Mouse (Mus musculus) small intestine, adult 2 months (tissue): Measurements from ENCODE around the gene Zyg11b.

ENCODE experiments used
- CTCF ChIP-seq: fragments of 200-500 bp; IDR thresholded peaks from 2 replicates; pipeline ENCODE4 v1.5.1; 2012; ENCODE audit warnings: low read depth, mild to moderate bottlenecking, control low read depth, inconsistent platforms, low read length, moderate library complexity, mixed read lengths; ENCODE audit not compliant: insufficient replicate concordance, insufficient read length; ENCODE audit errors: extremely low read depth
- POLR2A ChIP-seq: fragments of 200-500 bp; IDR thresholded peaks from 2 replicates; pipeline ENCODE4 v1.6.1; 2012; ENCODE audit warnings: low read depth, mild to moderate bottlenecking, control low read depth, inconsistent platforms, low read length, moderate library complexity

DNA sequence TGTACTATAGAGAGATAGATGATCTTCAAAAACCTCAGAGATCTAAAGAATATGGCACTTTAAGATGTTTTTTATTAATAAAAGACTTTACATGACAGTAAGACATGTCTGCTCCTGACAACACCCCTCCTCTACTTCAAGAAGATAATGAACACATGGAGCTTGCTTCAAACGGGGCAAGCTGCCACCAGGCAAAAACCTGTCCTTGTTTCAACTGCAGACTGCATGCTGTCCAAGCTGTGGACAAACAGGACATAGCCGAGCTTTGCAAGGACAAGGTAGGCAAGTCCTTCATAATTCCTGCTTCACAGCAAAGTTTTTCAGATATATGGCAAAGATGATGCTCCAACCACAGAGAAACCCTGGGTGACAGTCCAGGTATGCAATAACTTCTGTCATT, 101.7 kb downstream of the Zyg11b start:
- TF ChIP-seq CTCF (no peak), POLR2A (no peak)
